Mouse (Mus musculus): ENCODE results near the gene Olfr1394. TPM values are rescaled to one million over a fixed set of nuclear protein-coding genes. Genes with fewer than 3 reads are reported as not detected.
"Not testable (repeated sequence)": the region's sequence is repeated elsewhere in the genome, so short reads cannot be mapped to it uniquely, and the experiment has no call there.

Gene Olfr1394
- total RNA-seq (2015; ENCODE audit: low replicate concordance) (not detected in 2 replicates), total RNA-seq (2017; ENCODE audit: low replicate concordance) (not detected in 2 replicates)

DNA sequence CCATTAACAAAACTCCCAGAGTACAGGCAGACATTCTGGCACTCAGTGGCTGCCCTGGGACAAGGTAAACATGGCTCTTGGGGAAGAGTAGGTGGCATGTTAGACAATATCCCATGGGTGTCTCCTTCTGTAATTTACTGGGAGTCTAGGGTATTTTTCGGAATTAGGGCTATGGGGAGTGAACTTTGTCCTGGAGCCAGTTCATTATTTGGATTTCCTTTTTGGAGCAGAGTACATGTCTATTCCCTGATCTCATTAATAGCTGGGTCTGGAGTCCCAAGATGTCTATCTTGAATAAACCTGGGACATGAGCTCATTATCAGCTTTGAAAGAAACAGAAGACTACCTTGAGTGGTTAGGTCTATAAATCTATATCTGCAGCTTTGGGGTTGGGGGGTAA, at the start of gene Olfr1394:
Gene Olfr1394 (plus strand): TSS at position 301 of the 400 bp plus-strand sequence.
- ATAC-seq (replicated peaks; ENCODE audit: low FRiP score, poor library complexity, severe bottlenecking) = no peak

DNA sequence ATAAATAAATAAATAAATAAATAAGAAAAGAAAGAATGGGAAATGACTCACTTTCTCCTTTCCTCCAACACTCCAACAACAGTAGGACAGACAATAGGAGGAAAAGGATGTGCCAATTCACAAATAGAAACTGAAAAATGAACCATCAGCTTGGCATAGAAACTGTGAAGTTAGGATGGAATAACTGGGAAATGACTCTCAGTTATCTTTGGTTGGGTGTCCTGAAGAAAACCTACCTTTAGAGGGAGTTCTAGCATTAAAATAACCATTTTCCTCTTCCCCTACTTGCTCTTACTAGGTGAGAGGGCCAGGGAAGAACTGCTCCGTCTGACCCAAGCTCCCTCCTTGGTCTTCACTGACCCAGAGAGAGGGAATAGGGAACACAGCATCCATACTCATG, 48.4 kb upstream of the Olfr1394 start:
- ATAC-seq (replicated peaks; ENCODE audit: low FRiP score, poor library complexity, severe bottlenecking) = no peak

DNA sequence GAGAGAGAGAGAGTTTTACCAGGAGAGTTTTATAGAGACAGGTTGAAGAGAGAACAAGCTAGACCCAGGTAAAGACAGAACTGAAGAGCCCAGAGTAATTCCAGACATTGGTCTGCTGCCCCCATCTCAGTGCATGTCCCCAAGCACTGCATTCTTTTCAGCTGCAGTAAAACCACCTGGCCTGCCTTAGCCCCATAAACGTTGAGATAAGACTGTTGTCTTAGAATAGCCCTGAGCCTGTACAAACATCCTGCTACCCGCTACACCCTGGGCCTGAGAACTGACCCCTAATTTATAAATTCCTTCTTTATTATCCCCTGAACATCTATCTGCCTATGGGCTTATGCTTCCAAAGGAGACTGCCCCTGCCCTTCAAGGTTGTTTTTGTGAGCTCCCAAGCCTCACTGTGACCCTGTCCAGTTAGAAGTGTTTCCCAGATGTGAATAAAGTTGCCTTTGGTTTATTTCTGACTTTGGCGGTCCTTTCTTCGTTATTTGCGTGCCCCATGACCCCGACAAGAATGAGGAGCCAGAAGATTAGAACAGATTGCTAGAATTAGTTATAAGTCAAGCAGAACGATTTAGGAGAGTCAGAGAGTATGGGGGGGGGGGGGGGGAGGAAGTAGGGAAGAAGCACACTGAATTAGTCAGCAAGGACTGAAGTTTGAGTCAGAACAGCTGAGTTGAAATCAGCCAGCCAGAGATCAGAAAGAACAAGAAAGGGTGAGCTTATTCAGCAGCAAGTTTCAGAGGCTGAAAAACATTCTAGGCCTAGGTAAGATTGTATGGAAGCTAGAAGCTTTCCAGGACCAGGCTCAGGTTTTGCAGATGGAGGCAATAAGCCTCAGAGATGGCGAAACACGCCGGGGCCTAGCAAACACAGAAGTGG, 46.3 kb upstream of the Olfr1394 start:
- ATAC-seq (replicated peaks; ENCODE audit: low FRiP score, poor library complexity, severe bottlenecking) = no peak

DNA sequence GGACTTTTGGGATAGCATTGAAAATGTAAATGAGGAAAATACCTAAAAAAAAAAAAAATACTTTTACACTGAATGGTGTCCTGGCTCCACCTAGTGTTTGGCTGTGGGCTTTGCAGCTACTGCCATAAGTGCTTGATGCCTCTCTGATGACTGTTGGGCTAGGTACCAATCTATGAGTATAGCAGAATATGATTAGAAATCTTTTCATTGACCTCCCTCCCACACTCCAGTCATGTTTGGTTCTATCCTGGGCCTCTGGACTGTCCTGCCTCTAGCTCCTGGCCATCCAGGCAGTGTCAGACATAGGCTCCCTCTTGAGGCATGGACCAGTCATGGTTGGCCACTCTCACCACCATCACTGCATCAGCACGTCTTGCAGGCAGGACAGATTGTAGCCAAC, 45.3 kb upstream of the Olfr1394 start:
- ATAC-seq (replicated peaks; ENCODE audit: low FRiP score, poor library complexity, severe bottlenecking) = peak; percentile 65

DNA sequence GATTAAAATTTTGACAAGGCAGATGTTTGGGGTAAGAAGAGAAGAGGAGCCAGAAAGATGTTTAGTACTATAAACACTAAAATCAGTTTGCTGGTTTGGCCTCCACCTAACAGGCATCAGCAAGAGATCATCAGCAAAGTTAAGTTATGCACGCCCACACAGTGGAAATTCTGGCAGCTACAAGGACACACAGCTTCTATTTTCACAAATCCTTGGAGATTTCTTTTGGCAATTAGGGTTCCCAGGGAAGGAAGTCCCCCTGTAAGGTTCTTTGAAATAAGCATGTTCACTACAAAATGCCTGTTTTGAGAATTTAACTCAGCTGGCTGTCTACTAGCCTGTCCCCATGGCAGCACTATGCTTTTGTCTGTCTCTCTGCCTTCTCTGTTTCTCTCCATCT, 43.2 kb upstream of the Olfr1394 start:
- no peak for ATAC-seq (replicated peaks; ENCODE audit: low FRiP score, poor library complexity, severe bottlenecking)

DNA sequence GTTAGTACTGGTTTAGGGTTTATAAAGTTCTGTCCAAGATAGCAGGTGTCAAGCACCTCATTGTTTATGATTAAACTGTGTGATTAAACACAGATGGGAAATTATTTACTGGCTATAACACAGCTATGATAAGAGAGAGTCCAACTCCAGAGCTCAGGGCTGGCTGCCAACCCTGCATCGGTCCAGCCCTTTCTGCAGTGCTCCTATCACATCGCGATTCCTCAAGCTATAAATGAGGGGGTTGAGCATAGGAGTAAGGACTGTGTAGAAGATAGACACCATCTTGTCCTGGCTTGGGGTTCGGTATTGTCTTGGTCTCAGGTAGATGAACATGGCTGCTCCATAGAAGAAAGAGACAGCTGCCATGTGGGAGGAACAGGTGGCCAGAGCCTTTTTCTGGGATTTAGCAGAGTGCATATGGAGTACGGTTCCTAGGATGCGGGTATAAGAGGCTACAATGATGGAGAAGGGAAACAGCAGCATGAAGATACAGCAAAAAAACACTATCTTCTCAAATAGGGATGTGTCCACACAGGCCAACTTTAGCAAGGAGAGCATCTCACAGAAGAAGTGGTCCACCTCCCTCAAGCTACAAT, 41.5 kb upstream of the Olfr1394 start:
- no peak for ATAC-seq (replicated peaks; ENCODE audit: low FRiP score, poor library complexity, severe bottlenecking)

DNA sequence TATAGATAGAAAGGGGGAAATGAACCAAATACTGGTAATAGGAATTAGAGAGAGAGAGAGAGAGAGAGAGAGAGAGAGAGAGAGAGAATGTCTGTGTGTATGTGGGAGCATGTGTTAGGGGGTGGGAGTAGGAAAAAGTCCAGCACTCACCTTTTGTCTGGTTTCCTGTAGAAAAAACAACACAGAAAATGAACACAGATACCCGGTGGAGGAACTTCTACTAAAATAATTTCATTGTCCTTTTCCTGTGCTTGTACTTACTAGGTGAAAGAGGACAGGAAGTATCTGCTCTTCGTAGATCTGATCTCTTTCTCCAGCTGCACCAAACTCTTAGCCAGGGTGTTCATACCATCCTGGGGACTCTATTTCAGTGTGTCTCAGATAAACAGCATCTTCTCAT, 40.0 kb upstream of the Olfr1394 start:
- no peak for ATAC-seq (replicated peaks; ENCODE audit: low FRiP score, poor library complexity, severe bottlenecking)

DNA sequence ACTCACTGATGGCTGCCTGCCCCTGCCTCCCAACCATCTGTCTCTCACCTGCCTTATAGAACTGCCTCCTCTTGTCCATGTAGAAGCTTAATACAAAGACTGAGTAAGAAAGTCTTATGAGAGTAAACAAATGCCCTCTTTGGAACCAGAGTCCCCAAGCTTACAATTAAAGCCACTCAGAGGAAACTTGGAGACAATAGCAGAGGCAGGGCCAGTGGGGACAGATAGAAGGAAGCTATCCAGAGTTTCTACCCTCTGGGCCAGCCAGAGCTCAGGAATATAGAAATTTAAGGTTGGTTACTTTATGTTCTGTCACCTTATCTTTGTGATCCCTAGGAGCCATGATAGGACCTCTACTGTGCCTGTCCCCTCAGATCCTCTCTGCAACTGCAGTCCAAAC, 39.4 kb upstream of the Olfr1394 start, which contains the start of gene Olfr1396:
Gene Olfr1396 (minus strand): TSS at position 101 of the 400 bp plus-strand sequence.
- ATAC-seq (replicated peaks; ENCODE audit: low FRiP score, poor library complexity, severe bottlenecking) = no peak

DNA sequence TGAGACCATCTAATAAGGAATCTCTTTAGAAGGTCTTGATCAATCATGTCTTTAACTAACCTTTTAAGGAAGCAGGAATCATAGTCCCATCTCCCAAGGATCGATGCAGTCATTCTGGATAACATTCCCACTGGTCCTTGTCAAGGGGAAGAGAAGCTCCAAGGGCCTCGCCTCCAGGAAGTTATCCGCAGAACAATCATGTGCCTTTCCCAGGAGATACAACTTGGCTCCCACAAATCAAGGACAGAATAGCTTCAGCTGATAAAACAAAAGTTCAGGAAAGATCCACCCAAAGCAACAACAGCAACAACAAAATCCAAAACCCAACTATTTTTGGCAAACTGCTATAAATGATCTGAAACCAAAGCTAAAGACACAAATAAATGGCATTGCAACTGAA, 34.5 kb upstream of the Olfr1394 start:
- ATAC-seq (replicated peaks; ENCODE audit: low FRiP score, poor library complexity, severe bottlenecking) = no peak

DNA sequence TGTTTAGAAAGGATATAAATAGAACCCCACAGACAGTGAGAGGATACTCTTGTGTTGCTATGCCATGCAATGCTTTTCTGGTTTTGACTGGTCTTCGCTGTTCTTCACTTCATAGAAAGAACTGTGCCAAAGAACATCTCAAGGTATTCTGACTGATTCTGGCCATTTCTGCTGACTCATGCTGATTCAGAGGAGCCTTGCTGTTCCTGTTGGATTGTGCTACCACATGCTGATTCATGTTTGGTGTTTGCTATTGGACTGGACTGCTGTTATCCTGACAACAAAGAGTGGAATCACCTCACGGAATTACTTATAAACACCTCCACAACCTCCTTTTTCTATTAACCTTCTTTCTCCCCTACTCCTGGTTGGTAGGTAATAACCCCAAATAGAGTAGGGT, 30.0 kb upstream of the Olfr1394 start:
- 0 out of 2 replicates have a peak, but pooled peaks have one; percentile 67 for ATAC-seq (replicated peaks; ENCODE audit: low FRiP score, poor library complexity, severe bottlenecking)

DNA sequence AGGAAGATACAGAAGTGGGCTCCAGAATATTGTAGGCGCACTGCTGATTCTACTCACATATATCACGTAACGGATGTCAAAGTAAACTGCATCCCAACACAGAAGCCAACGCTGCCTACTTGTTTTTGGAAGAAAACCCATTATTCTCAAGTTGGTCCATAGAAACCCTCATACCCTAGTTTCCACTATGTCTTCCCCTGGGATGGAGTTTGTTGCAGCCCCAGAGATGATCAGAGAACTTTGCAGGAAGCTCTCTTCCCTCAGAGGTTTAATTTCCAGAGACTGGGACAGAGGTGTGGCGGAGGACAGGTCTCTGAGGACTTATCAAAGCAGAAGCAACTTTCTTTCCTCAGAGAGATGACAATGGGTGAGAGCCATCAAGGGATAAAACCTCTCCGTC, 12.2 kb upstream of the Olfr1394 start, which contains the start of gene Olfr1395:
Gene Olfr1395 (plus strand): TSS at position 301 of the 400 bp plus-strand sequence.
- ATAC-seq (replicated peaks; ENCODE audit: low FRiP score, poor library complexity, severe bottlenecking) = no peak

DNA sequence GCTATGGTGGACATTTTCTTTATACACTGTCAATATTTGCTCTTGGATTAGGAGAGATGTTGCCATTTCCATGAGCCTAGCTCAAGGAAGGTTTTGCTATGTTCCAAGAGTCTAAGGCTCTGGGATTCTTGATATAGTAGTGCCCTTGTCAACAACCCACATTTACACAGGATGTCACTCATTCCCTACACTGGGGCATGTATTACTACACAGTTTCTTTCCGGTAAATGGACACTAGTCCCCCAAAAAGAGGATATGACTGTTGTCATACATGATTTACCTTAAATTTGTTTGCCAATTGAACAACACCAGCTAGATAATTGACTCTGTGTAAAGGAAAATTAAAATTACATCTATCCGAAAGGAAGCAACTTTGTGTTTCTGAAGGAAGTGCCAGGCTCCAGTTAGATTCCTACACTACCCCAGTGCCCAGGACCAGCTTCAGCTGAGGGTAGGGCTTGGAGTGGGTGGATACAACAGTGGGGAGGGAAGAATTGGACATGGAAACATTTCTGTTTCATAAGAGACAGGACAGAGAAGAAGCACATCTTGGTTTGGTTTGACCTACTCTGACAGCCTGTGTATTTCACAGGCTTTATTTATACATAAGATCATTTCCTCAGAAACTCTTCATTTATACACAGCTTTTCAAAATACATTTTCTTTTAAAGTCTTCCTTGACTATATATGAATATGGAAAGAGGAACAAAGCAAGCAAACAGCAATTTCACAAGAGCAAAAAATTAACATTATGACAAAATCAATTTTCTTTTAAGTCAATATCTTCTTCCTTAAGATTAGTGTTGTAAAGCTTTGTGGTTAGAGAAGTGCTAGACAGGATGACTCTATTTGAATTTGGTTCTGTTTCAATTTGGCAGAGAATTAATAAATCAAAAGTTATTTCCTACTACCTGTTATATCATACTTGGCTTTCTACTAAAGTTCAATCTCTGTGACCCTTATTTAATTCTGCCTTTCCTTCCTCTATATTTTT, 2.9 kb downstream of the Olfr1394 start:
- no peak for ATAC-seq (replicated peaks; ENCODE audit: low FRiP score, poor library complexity, severe bottlenecking)

DNA sequence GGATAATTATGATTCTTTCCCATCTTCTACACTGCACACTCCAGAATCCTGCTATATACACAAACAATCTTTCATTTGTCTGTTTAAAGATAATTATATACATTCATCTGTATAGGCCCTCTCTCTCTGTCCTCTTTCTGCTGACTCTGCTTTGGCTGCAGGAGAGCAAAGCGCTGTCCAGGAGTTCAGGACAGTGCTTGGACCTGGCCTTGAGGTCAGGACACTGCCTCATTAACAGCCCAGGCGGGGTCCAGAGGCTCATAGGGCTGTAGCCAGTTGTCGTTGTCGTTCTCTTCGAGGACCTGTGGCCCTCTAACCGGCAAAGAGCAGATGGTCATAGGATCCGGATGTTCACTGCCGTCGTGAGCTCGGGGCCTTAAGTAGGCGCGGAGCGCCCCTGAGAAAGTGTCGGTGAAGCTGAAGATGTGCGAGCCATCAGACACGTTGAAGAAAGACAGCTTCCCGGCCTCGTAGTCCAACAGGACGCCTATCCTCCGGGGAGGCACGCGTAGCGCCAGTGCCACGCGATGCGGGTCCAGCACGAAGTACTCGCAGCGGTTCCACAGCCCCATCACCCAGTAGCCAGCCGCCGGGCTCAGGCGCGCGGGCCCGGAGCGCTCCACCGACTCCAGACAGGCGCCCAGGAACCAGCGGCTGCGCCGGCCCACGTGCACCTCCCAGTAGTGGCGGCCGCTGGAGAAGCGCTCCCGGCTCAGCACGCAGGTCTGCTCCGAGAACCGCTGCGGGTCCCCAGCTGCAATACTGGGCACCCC, 14.8 kb downstream of the Olfr1394 start:
- no peak for ATAC-seq (replicated peaks; ENCODE audit: low FRiP score, poor library complexity, severe bottlenecking)

DNA sequence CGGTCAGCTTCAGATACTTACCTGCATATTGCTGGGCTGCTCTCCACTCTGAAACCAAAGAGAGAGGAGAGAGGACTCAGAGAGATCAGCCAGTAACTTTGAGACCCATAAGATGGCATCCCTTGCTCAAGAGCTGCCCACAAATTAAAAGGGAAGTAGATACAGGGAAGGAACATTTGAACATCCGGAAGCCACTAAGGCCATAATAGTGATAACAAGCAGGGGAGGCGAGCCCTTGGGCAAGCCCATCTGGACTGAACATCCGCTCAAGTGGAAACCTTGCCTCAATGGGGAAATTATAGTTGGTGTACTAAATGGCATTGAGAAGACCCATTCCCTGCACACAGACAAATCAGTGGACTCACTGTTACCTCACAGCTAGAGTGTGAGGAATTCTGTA, 16.4 kb downstream of the Olfr1394 start:
- no peak for ATAC-seq (replicated peaks; ENCODE audit: low FRiP score, poor library complexity, severe bottlenecking)

DNA sequence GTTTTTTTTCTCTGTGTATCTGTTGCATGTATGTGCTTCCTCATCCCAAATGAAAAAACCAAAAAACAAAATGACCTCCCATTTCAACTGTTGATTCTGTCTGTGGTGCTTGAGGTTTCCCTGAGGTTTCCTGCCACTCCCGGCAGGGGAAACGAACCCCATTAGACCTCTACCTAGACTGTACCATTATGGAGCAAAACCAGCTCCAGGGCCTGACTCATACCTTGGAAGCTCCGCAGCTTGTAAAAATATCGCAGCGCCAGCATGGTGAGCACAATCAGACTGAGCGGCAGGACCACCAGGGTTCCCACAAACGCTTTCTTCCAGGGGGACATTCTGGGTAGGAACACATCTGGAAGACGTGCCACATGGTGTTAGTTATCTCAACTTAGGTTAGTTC, 21.2 kb downstream of the Olfr1394 start:
- ATAC-seq (replicated peaks; ENCODE audit: low FRiP score, poor library complexity, severe bottlenecking) = no peak

DNA sequence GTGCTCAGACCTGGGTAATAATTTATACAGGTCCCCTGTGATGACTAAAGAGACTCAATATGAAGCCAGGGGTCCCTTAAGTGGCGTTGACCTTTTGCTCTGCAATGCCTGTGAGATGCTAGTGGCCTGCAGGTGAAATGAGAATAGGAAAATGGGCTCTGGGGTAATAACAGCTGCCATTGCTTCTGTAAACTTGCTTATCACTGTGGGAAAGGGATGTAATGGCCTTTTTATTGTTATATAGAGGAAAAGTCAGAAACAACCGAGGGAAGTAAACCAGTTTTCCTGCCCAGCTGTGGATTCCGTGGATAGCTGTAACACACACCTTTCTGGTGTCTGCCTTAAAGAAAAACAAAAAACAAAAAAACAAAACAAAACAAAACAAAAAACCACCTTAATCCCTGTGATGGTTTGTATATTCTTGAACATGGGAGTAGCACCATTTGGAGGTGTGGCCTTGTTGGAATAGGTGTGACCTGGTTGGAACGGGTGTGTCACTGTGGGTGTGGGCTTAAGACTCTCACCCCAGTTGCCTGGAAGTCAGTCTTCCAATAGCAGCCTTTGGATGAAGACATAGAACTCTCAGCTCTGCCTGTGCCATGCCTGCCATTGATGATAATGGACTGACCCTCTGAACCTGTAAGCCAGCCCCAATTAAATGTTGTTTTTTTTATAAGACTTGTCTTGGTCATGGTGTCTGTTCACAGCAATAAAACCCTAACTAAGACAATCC, 22.0 kb downstream of the Olfr1394 start:
- ATAC-seq (replicated peaks; ENCODE audit: low FRiP score, poor library complexity, severe bottlenecking) = not testable (repeated sequence)

DNA sequence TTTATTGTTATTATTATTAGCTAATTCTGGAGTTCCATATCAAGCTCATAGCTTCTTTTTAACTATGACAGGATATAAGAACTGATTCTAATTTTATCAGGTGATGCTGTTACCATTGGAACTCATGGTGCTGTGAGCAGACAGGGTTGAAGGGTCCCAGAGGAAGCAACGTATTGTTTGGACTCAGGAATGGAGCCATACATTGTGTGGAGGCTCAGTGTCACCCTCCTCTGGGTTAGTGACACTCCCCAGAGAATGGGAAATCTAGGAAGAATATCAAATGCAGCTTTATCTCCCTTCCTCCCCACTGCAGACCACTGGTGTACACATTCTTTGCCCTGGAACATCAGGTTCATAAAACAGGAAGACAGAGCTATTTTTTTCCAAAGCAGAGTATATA, 29.0 kb downstream of the Olfr1394 start:
- ATAC-seq (replicated peaks; ENCODE audit: low FRiP score, poor library complexity, severe bottlenecking) = no peak

DNA sequence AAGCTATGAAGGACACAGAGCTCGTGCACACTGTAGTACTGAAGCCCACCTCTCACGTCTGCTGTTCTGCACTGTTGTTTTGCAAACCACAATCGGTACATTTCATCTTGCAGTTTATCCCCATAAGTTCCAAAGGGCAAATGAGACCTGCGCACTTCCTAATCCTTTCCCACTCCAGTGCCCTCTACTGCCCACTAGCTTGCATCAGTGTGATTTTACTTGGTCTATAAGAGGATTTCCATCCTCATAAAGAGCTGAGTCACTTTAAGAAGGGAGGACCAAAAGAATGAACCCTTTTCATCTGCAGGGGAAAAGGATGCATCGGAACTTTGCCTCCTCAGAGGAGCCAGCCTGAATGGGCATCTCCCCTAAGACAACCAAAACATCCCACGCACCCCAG, 32.3 kb downstream of the Olfr1394 start:
- no peak for ATAC-seq (replicated peaks; ENCODE audit: low FRiP score, poor library complexity, severe bottlenecking)
